Mouse (Mus musculus) ZHBTc4 (cell line): ENCODE measurements around the gene Itch.

Source experiments
- DNase-seq: peaks from one replicate; pipeline ENCODE4 v3.0.0-alpha.2; 2011; ENCODE audit warnings: low read depth, low spot score

Itch gene

GRCm38 (mm10) chr2:155133011-155133976 lies at the start of gene Itch:
Gene Itch (plus strand): TSS chr2:155133509.
- DNase-seq = peak; percentile 98

- DNase-seq = no peak
Measured at GRCm38 (mm10) chr2:155084546-155084945, 48.8 kb upstream of the Itch start.

GRCm38 (mm10) chr2:155086328-155086727 lies 47.0 kb upstream of the Itch start:
- no peak for DNase-seq

GRCm38 (mm10) chr2:155088264-155088663 lies 45.0 kb upstream of the Itch start:
- no peak for DNase-seq

- peak; percentile 65 for DNase-seq
Measured at GRCm38 (mm10) chr2:155090909-155091742, 42.2 kb upstream of the Itch start.

- no peak for DNase-seq
Measured at GRCm38 (mm10) chr2:155091743-155092075, 41.6 kb upstream of the Itch start.

- no peak for DNase-seq
Measured at GRCm38 (mm10) chr2:155093418-155093817, 39.9 kb upstream of the Itch start.

- DNase-seq = peak; percentile 37
Measured at GRCm38 (mm10) chr2:155098720-155099380, 34.5 kb upstream of the Itch start.

- DNase-seq = peak; percentile 44
Measured at GRCm38 (mm10) chr2:155099421-155099820, 33.9 kb upstream of the Itch start.

- DNase-seq = no peak
Measured at GRCm38 (mm10) chr2:155099994-155100795, 33.1 kb upstream of the Itch start.

- DNase-seq = no peak
Measured at GRCm38 (mm10) chr2:155100796-155101259, 32.5 kb upstream of the Itch start.

- no peak for DNase-seq
Measured at GRCm38 (mm10) chr2:155101761-155102181, 31.5 kb upstream of the Itch start.

GRCm38 (mm10) chr2:155103607-155104006 lies 29.7 kb upstream of the Itch start:
- DNase-seq = no peak

- peak; percentile 30 for DNase-seq
Measured at GRCm38 (mm10) chr2:155107276-155107675, 26.0 kb upstream of the Itch start.

GRCm38 (mm10) chr2:155115216-155115830 lies 18.0 kb upstream of the Itch start:
- peak; percentile 94 for DNase-seq

- DNase-seq = peak; percentile 51
Measured at GRCm38 (mm10) chr2:155133977-155134860, 910 bp downstream of the Itch start.

- DNase-seq = no peak
Measured at GRCm38 (mm10) chr2:155135092-155135491, 1.8 kb downstream of the Itch start.

GRCm38 (mm10) chr2:155135534-155135933 lies 2.2 kb downstream of the Itch start:
- no peak for DNase-seq

GRCm38 (mm10) chr2:155140986-155141385 lies 7.7 kb downstream of the Itch start:
- peak; percentile 74 for DNase-seq
